Mouse (Mus musculus) heart, adult 8-10 months (tissue): ENCODE data around the gene Osbpl3. TPM values are rescaled to one million over a fixed set of nuclear protein-coding genes. Genes with fewer than 3 reads are reported as not detected.

Source experiments
- DNase-seq: peaks from one replicate; pipeline ENCODE4 v3.0.0; 2022; ENCODE audit warnings: low spot score
- total RNA-seq, 4 experiments: library from RNA; stranded (reverse); gene quantifications; 2 replicates each; pipeline ENCODE4 v1.2.4; 2022

Osbpl3 gene
- 10 to 100 TPM; 20.2 to 31.0 (median 25.7) TPM for total RNA-seq

GRCm38 (mm10) chr6:50455829-50456469 lies at the start of gene Osbpl3:
Gene Osbpl3, minus strand, starts transcription at chr6:50456201.
- peak; percentile 87 for DNase-seq

DNA sequence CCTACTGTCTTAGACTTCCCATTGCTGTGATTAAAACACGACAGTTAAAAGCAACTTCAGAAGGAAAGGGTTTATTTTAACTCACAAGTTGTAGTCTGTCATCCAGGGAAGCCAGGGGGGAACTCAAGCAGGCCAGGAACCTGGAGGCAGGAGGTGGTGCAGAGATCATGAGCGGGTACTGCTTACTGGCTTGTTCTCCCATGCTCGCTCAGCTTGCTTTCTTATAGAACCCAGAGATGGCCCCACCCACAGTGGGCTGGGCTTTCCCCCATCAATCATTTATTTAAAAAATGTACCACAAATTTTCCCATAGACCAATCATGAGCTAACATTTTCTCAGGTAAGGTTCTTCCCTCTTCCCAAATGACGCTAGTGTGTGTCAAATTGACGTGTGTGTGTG lies 49.5 kb upstream of the Osbpl3 start:
- no peak for DNase-seq

GRCm38 (mm10) chr6:50504711-50505110 lies 48.7 kb upstream of the Osbpl3 start:
- DNase-seq: no peak

- DNase-seq: no peak
Measured at GRCm38 (mm10) chr6:50503779-50504178, 47.8 kb upstream of the Osbpl3 start.

DNA sequence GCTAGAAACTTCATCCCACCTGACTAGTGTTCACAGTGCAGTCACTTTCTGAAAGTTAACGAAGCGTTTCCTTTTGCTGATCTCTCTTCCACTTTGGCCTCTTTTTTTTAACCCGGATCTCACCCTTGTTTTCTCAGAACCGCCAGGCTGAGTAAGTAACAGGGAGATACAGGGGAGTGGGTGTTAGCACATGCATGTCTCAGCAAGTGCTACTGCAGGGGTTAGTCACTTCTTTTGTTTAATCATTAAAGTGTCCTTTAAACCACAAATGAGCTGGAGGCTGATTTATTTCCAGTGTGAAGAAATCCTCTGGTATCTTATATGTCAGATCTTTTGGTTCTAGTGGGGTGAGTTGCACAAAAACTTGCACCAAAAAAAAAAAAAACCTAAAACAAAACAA lies 47.0 kb upstream of the Osbpl3 start:
- no peak for DNase-seq

DNA sequence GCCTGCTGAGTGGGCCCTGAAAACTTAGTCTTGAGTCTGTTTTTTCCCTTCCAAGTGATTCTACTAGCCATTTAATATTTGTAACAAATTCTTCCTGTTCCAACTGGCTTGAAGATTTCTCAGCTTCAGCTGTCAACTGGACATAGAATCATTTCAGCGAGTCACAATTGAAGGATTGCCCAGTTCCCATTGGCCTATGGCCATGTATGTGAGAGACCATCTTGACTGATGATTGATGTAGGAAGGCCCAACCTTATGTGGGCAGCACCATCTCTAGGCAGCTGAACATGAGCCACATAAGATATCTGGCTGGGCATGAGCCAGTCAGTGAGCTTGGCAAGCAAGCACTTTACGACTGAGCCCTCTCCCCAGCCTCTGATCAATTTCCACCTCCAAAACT lies 42.3 kb upstream of the Osbpl3 start:
- peak; percentile 11 for DNase-seq

DNA sequence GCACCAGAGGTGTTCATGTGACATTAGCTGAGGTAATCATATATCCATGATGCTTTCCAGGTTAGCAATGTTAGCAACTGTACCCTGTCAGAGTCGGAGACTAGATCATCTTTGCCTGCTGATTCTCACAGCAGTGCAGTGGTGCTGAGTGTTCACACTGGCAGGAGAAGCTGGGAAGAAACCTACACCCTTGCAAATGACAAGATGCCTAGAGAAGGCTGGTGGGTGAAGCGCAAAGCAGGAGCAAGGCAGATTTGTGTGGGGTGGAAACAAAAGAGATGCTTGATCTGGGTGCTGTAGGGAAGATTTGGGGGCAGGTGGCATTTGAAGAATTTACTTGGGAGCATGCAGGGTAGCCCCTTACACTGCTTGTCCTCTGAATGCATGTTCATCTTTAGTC lies 34.5 kb upstream of the Osbpl3 start:
- no peak for DNase-seq

DNA sequence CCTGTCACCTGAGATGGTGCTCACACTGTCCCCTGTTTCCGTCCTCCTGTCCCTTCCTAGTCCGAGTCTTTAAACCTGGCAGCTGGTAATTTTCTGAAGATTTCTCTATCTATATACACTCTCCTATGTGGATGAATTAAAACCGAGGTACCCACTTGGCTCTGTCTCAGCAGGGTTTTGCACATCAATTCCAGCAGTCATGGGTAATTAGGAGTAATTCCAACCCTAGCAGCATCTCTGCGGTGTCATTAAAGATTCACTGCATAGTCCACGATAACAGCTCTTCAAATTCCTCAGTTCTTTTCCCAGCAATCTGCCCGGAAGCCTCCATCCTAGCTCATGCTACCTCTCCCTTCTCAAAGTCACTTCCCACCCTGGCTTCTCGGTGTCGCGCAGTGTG lies 33.4 kb upstream of the Osbpl3 start:
- no peak for DNase-seq

- no peak for DNase-seq
Measured at GRCm38 (mm10) chr6:50486035-50486902, 30.3 kb upstream of the Osbpl3 start.

- DNase-seq: no peak
Measured at GRCm38 (mm10) chr6:50483426-50483825, 27.4 kb upstream of the Osbpl3 start.

GRCm38 (mm10) chr6:50481460-50481859 lies 25.5 kb upstream of the Osbpl3 start:
- DNase-seq: no peak

- no peak for DNase-seq
Measured at GRCm38 (mm10) chr6:50466451-50466850, 10.4 kb upstream of the Osbpl3 start.

- DNase-seq: no peak
Measured at GRCm38 (mm10) chr6:50464690-50465485, 8.9 kb upstream of the Osbpl3 start.

GRCm38 (mm10) chr6:50462026-50462425 lies 6.0 kb upstream of the Osbpl3 start:
- no peak for DNase-seq

GRCm38 (mm10) chr6:50461585-50461984 lies 5.6 kb upstream of the Osbpl3 start:
- DNase-seq: no peak

DNA sequence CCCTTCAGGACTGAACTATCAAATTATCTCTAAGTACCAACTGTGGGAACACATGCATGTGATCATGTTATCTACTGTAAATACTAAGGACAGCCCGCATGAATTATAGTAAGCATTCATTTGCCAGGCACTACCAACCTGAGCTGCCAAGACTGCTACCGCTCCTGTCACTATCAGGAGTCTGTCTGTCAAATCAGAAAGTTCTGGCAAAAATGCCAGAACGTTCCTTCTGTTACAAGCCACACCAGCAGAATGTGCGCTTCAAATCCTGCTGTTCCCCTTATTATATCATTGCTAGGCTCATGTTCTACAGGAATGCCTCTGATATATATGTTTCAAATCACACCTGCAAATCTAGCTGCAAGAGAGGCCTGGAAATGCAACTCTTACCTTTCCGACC lies 4.6 kb upstream of the Osbpl3 start:
- DNase-seq: no peak

DNA sequence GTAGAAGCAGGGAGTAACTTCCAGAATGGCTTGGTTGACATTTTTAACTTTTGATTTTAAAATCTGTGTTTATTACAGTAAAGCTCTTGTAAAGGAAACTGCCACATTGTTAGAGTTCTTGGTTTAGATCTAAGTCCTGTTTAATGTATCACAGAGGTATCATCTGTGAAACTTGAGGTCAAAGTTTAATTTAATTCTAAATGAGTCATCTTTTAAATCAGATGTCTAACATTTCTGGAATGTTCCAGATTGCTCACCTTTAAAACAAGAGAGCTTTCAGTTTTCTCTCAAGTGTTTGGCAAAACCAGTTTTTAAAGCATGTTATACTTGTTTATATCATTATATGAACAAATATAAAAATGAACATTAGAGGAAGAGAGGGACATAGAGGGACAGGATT lies 4.2 kb upstream of the Osbpl3 start:
- no peak for DNase-seq

GRCm38 (mm10) chr6:50459271-50459670 lies 3.3 kb upstream of the Osbpl3 start:
- no peak for DNase-seq

DNA sequence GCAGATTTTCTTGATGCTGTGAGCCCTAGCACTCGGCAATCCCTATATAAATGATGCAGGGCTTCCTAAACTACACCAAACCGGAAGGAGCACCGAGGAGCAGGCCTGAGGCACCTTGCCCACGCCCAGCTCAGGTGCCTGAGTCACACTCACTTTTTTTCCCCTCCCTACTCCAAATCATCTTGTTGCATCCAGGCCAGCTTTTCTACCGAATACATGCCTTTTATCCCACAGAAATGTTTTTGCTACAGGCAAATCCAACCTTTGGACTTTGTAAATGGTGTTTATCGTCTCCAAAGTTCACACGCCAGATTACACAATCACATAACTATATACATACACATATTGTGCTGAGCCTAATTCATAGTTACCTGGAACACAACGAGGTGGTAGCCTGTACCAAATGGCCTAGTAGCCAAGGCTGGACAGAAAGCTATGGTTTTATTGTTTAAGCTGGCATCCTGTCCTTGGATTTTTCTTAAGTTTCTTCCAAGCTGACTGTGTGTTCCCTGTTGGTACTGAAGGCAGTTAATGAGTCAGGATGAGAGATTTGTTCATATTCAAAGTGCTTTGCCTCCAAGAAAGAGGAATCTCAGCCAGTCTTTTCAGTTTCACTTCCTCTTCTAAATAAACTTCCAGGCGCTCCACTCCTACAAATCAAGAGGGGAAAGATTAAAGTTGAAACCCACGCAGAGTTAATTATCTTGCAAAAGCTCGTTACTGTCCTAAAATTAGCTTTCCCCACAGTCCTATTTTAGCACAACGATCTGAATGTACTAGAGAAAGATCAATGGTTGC lies 1.7 kb upstream of the Osbpl3 start:
- no peak for DNase-seq

DNA sequence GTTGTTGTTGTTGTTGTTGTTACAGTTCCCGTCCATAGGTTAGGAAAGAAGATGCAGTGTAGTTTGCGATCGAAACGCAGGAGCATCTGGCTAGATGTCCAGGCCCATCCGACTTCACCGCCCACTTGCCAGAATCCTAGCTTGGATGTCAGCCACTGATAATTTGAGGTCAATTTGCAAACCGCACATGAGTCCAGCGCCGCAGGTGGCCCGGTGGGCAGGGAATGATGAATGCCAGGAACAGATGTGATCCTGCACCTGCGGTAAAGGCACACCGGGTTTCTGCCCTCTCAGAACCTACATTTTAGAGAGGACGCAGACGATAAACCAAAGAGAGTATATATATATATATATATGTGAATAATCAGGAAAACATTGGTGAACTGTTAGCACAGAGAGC lies 705 bp upstream of the Osbpl3 start:
- no peak for DNase-seq

- peak; percentile 19 for DNase-seq
Measured at GRCm38 (mm10) chr6:50455102-50455828, 736 bp downstream of the Osbpl3 start.
